Mouse (Mus musculus): Measurements from ENCODE around the gene Foxr1. TPM values are rescaled to one million over a fixed set of nuclear protein-coding genes. Genes with fewer than 3 reads are reported as not detected.
"Not testable (repeated sequence)": the region's sequence is repeated elsewhere in the genome, so short reads cannot be mapped to it uniquely, and the experiment has no call there.

The Foxr1 gene
- total and polyA plus RNA-seq, 2 experiments from 2014 or later, result not detected

DNA sequence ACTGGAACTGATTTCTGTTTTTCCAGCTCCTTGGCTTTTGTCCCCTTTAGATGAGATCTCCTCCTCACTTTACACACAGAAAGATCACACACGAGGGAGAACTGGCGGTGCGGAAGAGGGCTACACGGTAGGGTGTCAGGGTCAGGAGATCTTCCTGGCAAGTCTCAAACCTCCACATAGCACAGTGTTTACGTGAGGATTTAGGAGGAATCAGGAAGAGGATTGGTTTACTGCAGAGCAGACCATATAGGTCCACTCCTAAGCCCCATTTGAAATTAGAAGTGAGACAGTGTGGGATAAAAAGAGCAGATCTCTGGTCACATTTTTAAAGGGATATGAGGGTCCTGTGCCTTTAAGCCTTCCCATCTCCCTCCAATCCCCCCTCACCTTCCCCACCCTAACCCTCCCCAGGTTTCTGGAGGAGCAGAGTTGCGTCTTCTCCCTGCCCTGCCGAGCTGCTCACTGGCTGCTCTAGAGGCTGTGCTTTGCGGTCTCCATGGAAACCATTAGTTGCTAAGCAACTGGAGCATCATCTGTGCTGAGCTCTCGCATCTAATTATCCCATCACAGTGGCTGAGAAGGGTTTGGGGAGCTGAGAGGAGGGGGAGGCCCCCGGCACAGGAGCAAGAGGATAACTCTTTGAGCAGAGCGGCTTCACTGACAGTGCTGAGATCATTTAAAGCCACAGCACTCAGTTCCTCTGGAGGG is 16.3 kb upstream of the Foxr1 start:
- Histone ChIP-seq H3K4me2 (ENCODE audit: low read depth) (peak overlapping the region; percentile 55), H3K27me3 (ENCODE audit: insufficient read depth, low read length) (no peaks in the 10 kb centered on the region), H3K36me3 (ENCODE audit: insufficient read depth) (no peaks in the 10 kb centered on the region), H3K9ac (peak overlapping the region; percentile 36; the same call in 1 of the 2 replicates), H3K9me3 (ENCODE audit: low read length) (no peaks in the 10 kb centered on the region), H3K27ac (ENCODE audit: low read depth, low read length) (peak overlapping the region; percentile 92), H3K4me1 (ENCODE audit: insufficient read depth) (peaks cover 17% of the 10 kb centered on the region), H3K4me3 (ENCODE audit: low read depth, low read length) (peak overlapping the region; percentile 9)
- DNase-seq, result peak; percentile 98
- 4% methylated on average over 11 of the region's 11 CpGs for WGBS
- TF ChIP-seq CTCF (IDR thresholded peaks at IDR 0.05; ENCODE audit: low read depth), result no peak
- peak; percentile 98 for ATAC-seq

DNA sequence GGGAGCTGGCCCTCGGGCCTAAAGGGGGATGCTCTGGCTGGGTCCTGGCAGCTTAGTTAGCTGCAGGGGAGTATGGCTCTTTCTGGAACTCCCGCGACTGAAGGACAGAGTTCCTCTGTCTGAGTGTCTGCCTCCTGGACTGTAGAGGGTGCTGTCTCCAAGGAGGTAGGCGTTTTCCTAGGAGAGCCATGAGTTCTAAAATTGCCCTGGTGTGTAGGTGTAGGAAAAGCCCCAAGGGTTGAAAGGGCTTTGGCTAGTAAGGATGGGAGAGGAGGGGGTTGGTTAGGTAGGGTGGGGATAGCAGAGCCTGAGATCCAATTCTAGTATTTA is 13.9 kb upstream of the Foxr1 start, which contains the start of gene Upk2:
Upk2 (minus strand) TSS at position 86 of the 330 bp plus-strand sequence.
- peak; percentile 60 for TF ChIP-seq CTCF (IDR thresholded peaks at IDR 0.05; ENCODE audit: low read depth)
- Histone ChIP-seq H3K4me3 (ENCODE audit: low read depth, low read length) (no peak within 1 kb of the TSS), H3K4me1 (ENCODE audit: insufficient read depth) (peaks cover 17% of the 10 kb centered on the region), H3K4me2 (ENCODE audit: low read depth) (no peak within 1 kb of the TSS), H3K9me3 (ENCODE audit: low read length) (no peaks in the 10 kb centered on the region), H3K27me3 (ENCODE audit: insufficient read depth, low read length) (no peaks in the 10 kb centered on the region), H3K9ac (no peak within 1 kb of the TSS), H3K36me3 (ENCODE audit: insufficient read depth) (no peaks in the 10 kb centered on the region), H3K27ac (ENCODE audit: low read depth, low read length) (no peak within 1 kb of the TSS)
- 36% methylated on average over 4 of the region's 4 CpGs for WGBS
- ATAC-seq, result no peak
- DNase-seq, result peak; percentile 29

DNA sequence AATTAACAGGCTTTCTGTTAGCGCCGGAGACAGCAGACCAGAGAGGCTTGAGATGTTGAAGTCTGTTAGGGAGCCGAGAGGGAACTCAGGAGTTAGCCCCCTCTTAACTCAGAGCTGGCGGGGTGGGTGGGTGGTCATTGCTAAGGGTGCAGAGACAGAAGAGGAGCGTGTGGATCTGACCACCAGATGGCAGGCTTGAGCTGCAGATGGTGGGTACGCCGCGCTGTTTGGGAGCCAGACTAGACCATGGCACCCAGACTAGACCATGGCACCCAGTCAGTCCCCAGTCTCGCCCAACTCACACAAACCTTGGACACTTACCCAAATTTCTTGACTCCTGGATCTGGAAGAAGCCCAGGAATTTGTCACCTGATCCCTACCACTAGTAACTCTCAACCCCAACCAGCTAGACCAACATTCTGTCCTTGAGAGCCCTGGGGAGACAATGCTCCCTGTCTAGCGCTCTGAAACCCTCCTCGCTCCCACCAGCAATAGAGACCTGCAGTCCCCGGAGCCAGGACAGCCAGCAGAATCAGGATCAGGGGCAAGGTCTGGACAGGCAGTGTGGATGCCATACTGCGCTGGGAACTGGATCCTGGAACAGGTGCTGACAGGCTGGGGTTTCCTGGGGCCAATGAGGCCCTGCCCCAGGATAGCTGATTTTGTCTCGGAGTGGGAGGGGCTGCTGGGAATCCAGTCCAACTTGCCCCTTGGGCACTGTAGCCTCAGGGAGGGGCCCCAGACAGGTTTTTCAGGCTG is 13.4 kb upstream of the Foxr1 start:
- TF ChIP-seq CTCF (IDR thresholded peaks at IDR 0.05; ENCODE audit: low read depth), result peak; percentile 97
- peak; percentile 93 for DNase-seq
- Histone ChIP-seq H3K9ac (no peak overlapping the region), H3K9me3 (ENCODE audit: low read length) (no peaks in the 10 kb centered on the region), H3K27ac (ENCODE audit: low read depth, low read length) (no peak overlapping the region), H3K27me3 (ENCODE audit: insufficient read depth, low read length) (no peaks in the 10 kb centered on the region), H3K4me1 (ENCODE audit: insufficient read depth) (peaks cover 17% of the 10 kb centered on the region), H3K36me3 (ENCODE audit: insufficient read depth) (no peaks in the 10 kb centered on the region), H3K4me3 (ENCODE audit: low read depth, low read length) (no peak overlapping the region), H3K4me2 (ENCODE audit: low read depth) (no peak overlapping the region)
- 10% methylated on average over 14 of the region's 14 CpGs for WGBS
- peak; percentile 57 for ATAC-seq

DNA sequence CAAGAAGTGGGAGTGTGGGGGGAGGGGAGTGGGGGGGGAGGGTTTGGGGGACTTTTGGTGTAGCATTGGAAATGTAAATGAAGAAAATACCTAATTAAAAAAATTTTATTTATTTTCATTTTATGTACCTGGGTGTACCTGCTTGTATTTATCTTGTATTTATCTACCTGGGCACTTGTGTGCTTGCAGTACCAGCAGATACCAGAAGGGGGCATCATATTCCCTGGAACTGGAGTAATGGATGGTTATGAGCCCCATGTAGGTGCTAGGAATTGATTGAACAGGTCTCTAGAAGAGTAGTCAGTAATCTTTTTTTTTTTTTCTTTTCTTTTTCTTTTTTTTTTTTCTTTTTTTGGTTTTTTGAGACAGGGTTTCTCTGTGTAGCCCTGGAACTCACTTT is 9.5 kb upstream of the Foxr1 start:
- Histone ChIP-seq H3K9ac (no peak overlapping the region), H3K4me1 (ENCODE audit: insufficient read depth) (no peaks in the 10 kb centered on the region; the same call in 1 of the 2 replicates), H3K4me2 (ENCODE audit: low read depth) (no peak overlapping the region), H3K27ac (ENCODE audit: low read depth, low read length) (no peak overlapping the region), H3K27me3 (ENCODE audit: insufficient read depth, low read length) (no peaks in the 10 kb centered on the region), H3K36me3 (ENCODE audit: insufficient read depth) (no peaks in the 10 kb centered on the region), H3K9me3 (ENCODE audit: low read length) (no peaks in the 10 kb centered on the region), H3K4me3 (ENCODE audit: low read depth, low read length) (no peak overlapping the region)
- DNase-seq (no peak), ATAC-seq (no peak)
- TF ChIP-seq CTCF (IDR thresholded peaks at IDR 0.05; ENCODE audit: low read depth), result peak; percentile 28; the same call in 1 of the 2 replicates

DNA sequence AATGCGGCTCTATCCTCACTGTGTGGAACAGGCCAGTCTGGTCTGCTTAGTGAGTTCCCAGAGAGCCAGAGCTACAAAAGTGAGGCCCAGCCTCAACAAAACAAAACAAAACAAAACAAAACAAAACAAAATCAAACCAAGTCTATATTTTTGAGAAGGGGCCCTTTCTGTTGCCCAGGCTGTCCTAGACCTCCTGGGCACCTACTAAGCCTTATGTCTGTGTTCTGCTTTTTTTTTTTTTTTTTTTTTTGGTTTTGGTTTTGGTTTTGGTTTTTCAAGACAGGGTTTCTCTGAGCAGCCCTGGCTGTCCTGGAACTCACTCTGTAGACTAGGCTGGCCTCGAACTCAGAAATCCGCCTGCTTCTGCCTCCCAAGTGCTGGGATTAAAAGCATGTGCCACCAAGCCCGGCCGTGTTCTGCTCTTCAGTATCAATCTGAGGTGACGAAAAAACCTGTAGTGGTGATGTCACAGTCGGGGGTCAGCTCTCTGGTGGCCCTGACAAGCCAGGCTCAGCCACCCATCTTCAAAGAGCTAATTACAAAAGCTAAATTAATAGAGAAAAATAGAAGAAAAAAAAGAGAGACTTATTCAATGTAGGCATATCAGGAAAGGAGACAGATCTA is 3.6 kb upstream of the Foxr1 start:
- H3K4me2 ChIP-seq (ENCODE audit: low read depth); H3K4me3 ChIP-seq (ENCODE audit: low read depth, low read length); H3K9me3 ChIP-seq (ENCODE audit: low read length); H3K9ac ChIP-seq; H3K36me3 ChIP-seq (ENCODE audit: insufficient read depth); H3K4me1 ChIP-seq (ENCODE audit: insufficient read depth); ATAC-seq; H3K27me3 ChIP-seq (ENCODE audit: insufficient read depth, low read length); H3K27ac ChIP-seq (ENCODE audit: low read depth, low read length); DNase-seq: not testable (repeated sequence)
- 80% methylated on average over 7 of the region's 7 CpGs for WGBS

DNA sequence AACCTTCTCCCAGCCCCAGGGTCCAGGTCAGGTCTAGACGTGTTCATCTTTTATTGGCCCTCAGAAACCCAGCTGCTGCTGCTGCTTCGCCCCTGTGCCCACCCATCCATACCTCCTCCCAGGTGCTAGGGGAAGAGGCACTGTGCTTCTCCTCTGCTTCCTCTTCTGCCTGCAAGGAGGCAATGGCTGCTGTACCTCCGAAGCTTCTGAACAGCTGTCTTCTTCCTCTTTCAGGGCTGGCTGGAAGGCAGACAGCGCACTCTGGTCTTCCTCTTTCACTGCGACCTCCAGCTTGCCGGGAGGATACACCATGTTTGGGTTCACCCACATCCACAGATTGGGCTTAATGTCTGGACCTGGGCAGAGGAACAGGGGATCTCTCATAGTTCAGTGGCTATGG is 5.2 kb downstream of the Foxr1 start:
- no peak overlapping the region for H3K4me2 ChIP-seq (ENCODE audit: low read depth)
- H3K9ac ChIP-seq, result no peak overlapping the region
- H3K27ac ChIP-seq (ENCODE audit: low read depth, low read length), result no peak overlapping the region
- no peak for ATAC-seq
- no peaks in the 10 kb centered on the region for H3K36me3 ChIP-seq (ENCODE audit: insufficient read depth)
- no peaks in the 10 kb centered on the region for H3K4me1 ChIP-seq (ENCODE audit: insufficient read depth)
- 86% methylated on average over 6 of the region's 6 CpGs for WGBS
- no peaks in the 10 kb centered on the region for H3K9me3 ChIP-seq (ENCODE audit: low read length)
- TF ChIP-seq CTCF (IDR thresholded peaks at IDR 0.05; ENCODE audit: low read depth), result no peak
- DNase-seq, result no peak
- H3K27me3 ChIP-seq (ENCODE audit: insufficient read depth, low read length), result no peaks in the 10 kb centered on the region
- H3K4me3 ChIP-seq (ENCODE audit: low read depth, low read length), result no peak overlapping the region
